Mouse (Mus musculus) embryonic facial prominence, embryonic 12.5 days (tissue): ENCODE measurements around the gene Gpr156. TPM values are rescaled to one million over a fixed set of nuclear protein-coding genes. Genes with fewer than 3 reads are reported as not detected.
"Not testable (repeated sequence)": the region's sequence is repeated elsewhere in the genome, so short reads cannot be mapped to it uniquely, and the experiment has no call there.

Experiments
- ATAC-seq: fragments of 200-750 bp; cut with Nextera tagmentation; 2 replicates; pipeline ENCODE4 v1.8.0; 2017; ENCODE audit not compliant: insufficient number of reproducible peaks, insufficient read depth, low FRiP score, low TSS enrichment
- H3K27ac ChIP-seq: fragments of 300-500 bp; sonication (generic); 2 replicates; pipeline ENCODE4 v1.5.1; 2016; ENCODE audit warnings: mild to moderate bottlenecking
- H3K27me3 ChIP-seq: fragments of 300-500 bp; sonication (generic); 2 replicates; pipeline ENCODE4 v1.6.1; 2016; ENCODE audit warnings: mild to moderate bottlenecking, moderate library complexity
- H3K36me3 ChIP-seq: fragments of 300-500 bp; sonication (generic); 2 replicates; pipeline ENCODE4 v1.6.1; 2016; ENCODE audit warnings: mild to moderate bottlenecking
- H3K4me1 ChIP-seq: fragments of 300-500 bp; sonication (generic); 2 replicates; pipeline ENCODE4 v1.6.1; 2016
- H3K4me2 ChIP-seq: fragments of 300-500 bp; sonication (generic); replicated peaks from 2 replicates; pipeline ENCODE4 v1.6.1; 2016; ENCODE audit warnings: mild to moderate bottlenecking, moderate library complexity
- H3K4me3 ChIP-seq: fragments of 300-500 bp; sonication (generic); 2 replicates; pipeline ENCODE4 v1.5.1; 2016; ENCODE audit warnings: mild to moderate bottlenecking
- H3K9ac ChIP-seq: fragments of 300-500 bp; sonication (generic); 2 replicates; pipeline ENCODE4 v1.6.1; 2016; ENCODE audit warnings: mild to moderate bottlenecking, moderate library complexity
- H3K9me3 ChIP-seq: fragments of 300-500 bp; sonication (generic); 2 replicates; pipeline ENCODE4 v1.6.1; 2016; ENCODE audit warnings: mild to moderate bottlenecking, moderate library complexity
- WGBS: fragments of 180-500 bp; shearing (Covaris S2); methylation state at CpG from one replicate; pipeline ENCODE4 v1.1.7; 2016; 5-methylcytosine and 5-hydroxymethylcytosine counted together
- polyA plus RNA-seq: library from polyadenylated mRNA; unstranded; fragments of >200 nt; fragmentation: Nextera tagmentation; extraction: Ambion mirVana; gene quantifications from 2 replicates; pipeline ENCODE4 v1.2.1, GENCODE M21; 2016

Gpr156 gene
- polyA plus RNA-seq, 1 experiment from 2014 or later, result 1.5 TPM

DNA sequence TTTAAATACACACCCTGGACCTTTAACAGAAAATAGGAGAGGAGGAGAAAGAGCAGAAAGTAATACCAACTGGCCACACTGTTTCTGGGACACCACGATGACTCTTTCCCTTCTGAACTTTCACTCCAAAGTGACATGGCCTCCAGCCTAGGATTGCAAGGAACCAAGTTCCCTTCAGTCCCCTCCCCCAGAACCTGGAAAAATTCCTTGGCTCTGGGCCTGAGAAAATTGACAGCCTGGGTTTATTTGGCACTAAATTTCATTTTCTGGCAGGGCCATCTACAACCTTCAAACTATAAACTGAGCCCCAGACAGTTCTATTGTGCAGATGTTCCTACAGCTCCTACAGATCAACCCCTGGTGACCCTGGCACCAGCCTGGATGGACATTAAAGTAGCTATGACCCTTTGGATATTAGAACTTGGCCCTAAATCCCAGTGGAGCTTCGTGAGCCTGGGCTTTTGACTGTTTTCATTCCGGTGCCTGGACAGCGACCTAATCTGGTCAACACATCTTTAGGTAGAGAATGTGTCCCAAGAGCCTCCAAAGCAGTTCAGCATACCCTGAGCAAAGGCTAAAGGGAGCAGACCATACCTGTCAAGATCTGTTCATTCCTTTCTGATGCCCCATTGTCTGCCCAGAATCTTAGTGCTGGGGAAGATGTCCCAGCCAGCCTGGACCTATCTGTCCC lies 48.2 kb downstream of the Gpr156 start:
- no peak for ATAC-seq
- H3K4me3 ChIP-seq, result no peak overlapping the region
- no peak overlapping the region; the same call in 1 of the 2 replicates for H3K27ac ChIP-seq
- 52% methylated on average over 4 of the region's 4 CpGs for WGBS
- H3K9ac ChIP-seq, result no peak overlapping the region
- peaks cover 19% of the 10 kb centered on the region for H3K4me1 ChIP-seq
- H3K36me3 ChIP-seq, result no peaks in the 10 kb centered on the region
- no peak overlapping the region for H3K4me2 ChIP-seq
- H3K27me3 ChIP-seq, result no peaks in the 10 kb centered on the region
- no peaks in the 10 kb centered on the region for H3K9me3 ChIP-seq

DNA sequence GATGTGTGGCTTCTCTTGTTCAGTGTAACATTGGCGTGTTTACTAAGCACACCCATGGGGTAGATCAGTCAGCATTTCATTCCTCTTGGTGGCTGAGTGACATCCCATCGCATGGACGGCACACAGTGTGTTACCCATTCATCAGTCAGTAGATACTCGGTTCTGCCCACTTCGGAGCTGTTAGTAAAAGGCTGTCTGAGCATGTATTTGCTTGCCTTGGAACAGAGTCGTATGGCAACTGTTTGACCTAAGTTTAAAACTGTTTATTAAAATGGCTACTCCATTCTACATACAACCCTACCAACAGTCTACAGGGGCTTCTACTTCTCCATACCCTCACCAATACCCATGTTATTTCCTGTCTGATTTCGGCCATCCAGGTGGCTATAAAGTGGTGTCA lies 50.6 kb downstream of the Gpr156 start:
- WGBS, result 87% methylated on average over 7 of the region's 7 CpGs
- no peaks in the 10 kb centered on the region for H3K9me3 ChIP-seq
- H3K27me3 ChIP-seq, result no peaks in the 10 kb centered on the region
- H3K36me3 ChIP-seq, result no peaks in the 10 kb centered on the region
- H3K4me3 ChIP-seq, result no peak overlapping the region
- H3K4me1 ChIP-seq, result peaks cover 19% of the 10 kb centered on the region
- no peak overlapping the region for H3K9ac ChIP-seq
- H3K27ac ChIP-seq, result no peak overlapping the region
- ATAC-seq, result no peak
- no peak overlapping the region for H3K4me2 ChIP-seq

DNA sequence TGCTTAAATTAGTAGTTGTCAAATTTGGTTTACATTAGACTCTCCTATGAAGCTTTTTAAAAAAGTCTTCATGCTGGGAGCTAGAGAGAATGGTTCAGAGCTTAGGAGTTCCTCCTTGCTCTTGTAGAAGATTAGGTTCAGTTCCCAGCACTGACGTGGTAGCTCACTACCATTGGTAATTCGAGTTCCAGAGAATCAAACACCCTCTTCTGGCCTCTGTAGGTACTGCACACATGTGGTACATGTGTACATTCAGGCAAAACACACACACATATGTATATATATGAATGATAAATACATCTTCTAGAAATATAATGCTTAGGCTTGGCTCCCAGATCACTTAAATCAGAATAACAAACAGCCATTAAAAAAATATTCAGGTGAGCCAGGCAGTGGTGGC lies 51.1 kb downstream of the Gpr156 start:
- no peaks in the 10 kb centered on the region for H3K36me3 ChIP-seq
- H3K4me1 ChIP-seq, result peaks cover 19% of the 10 kb centered on the region
- H3K27me3 ChIP-seq, result no peaks in the 10 kb centered on the region
- WGBS, result 71% methylated on average over 2 of the region's 2 CpGs
- no peak overlapping the region for H3K27ac ChIP-seq
- no peak overlapping the region for H3K9ac ChIP-seq
- no peak overlapping the region for H3K4me2 ChIP-seq
- no peaks in the 10 kb centered on the region for H3K9me3 ChIP-seq
- H3K4me3 ChIP-seq, result no peak overlapping the region
- no peak for ATAC-seq

DNA sequence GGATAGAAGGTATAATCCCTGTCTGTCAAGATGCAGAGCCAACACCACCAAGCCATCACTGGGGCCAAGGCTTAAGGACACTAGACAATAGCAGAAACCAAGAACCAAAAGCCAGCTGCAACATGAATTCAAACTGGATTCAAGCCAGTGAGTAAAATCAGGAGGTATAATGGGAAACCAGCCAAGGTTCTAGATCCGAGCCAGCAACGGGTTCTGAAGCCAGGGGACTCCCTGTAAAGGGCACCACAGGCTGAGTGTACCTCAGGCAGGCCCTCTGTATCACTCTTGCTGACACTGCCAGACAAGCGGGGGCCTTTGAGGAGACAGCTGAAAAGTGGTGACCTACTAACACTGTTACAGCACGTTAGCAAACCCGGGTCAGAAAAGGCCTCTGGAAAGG lies 55.2 kb downstream of the Gpr156 start:
- no peak for ATAC-seq
- no peaks in the 10 kb centered on the region for H3K4me1 ChIP-seq
- H3K9ac ChIP-seq, result 0 out of 2 replicates have a peak overlapping the region, but pooled peaks have one; percentile 5
- no peak overlapping the region for H3K4me2 ChIP-seq
- WGBS, result 77% methylated on average over 5 of the region's 5 CpGs
- H3K27ac ChIP-seq, result no peak overlapping the region
- no peak overlapping the region for H3K4me3 ChIP-seq
- H3K36me3 ChIP-seq, result no peaks in the 10 kb centered on the region
- H3K9me3 ChIP-seq, result no peaks in the 10 kb centered on the region
- H3K27me3 ChIP-seq, result no peaks in the 10 kb centered on the region

DNA sequence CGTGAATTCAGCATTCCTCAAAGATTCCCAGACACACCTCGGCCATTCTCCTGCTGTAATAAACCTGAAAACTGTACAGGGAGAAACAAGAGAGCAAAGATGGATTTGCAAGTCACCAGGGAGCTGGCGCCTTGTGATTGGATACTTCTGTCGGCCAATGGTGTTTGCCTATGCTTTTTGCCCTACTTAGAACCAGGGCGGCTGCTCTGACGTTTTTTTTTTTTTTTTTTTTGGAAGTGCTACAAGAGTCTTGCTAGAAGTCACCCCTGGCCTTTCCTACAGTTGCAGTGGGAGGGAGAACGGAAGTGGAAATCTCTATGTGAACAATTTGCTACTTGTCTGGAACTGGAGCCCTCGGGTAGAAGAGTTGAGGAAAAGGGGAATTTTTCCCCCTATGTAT lies 56.1 kb downstream of the Gpr156 start:
- H3K9me3 ChIP-seq, result no peaks in the 10 kb centered on the region
- ATAC-seq, result no peak
- no peak overlapping the region for H3K27ac ChIP-seq
- no peak overlapping the region for H3K9ac ChIP-seq
- H3K36me3 ChIP-seq, result no peaks in the 10 kb centered on the region
- H3K4me1 ChIP-seq, result no peaks in the 10 kb centered on the region
- H3K4me3 ChIP-seq, result no peak overlapping the region
- H3K4me2 ChIP-seq, result no peak overlapping the region
- 59% methylated on average over 8 of the region's 8 CpGs for WGBS
- H3K27me3 ChIP-seq, result no peaks in the 10 kb centered on the region

DNA sequence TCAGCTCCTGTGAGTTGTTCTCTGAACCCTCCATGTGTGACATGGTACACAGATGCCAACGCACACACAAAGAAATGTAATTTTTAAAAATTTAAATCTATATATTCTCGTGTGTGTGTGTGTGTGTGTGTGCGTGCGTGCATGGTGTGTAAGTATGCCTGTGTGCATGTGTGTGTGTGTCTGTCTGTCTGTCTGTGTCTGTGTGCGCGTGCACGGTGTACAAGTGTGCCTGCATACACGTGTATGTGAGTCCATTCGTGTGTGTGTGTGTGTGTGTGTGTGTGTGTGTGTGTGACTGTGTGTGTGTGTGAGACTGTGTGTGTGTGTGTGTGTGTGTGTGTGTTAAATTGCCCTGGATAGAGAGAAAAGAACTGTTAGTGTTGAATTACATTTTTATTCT lies 56.9 kb downstream of the Gpr156 start:
- ATAC-seq, H3K4me3 ChIP-seq, H3K36me3 ChIP-seq, H3K27me3 ChIP-seq, H3K27ac ChIP-seq, H3K4me1 ChIP-seq, H3K9ac ChIP-seq, H3K9me3 ChIP-seq, H3K4me2 ChIP-seq: not testable (repeated sequence)
- 87% methylated on average over 9 of the region's 9 CpGs for WGBS

DNA sequence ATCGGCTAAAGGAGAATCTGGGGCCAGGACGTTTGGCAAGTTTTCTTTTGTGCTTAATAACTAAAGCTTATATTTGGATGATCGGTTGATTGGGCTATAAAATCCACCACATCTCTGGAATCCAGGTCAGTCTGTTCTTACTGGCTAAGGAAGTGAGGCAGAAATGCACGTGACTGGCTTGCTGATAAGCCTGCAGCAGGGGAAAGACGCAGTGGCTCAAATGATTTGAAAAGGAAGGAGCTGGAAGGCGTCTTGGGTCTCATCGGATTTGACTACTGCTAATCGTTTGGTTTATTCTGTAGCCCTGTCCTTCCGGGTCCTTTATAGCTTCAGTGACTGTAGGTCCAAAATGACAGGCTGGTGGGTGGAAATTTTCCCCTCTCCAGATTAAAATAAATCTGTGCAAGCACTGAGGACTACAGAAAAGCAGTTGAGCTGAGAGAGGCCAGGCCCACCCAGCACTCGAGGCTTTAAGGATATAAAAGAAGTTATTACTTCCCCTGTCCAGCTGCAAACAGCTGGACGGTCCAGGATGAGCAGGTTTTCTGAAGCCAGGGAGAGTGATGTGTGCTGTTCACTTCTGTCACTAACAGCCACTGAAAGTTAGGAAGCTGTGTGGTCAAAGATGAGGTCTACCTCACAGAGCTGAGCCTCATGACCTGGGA lies 57.7 kb downstream of the Gpr156 start:
- no peaks in the 10 kb centered on the region for H3K4me1 ChIP-seq
- ATAC-seq, result no peak
- H3K36me3 ChIP-seq, result no peaks in the 10 kb centered on the region
- 63% methylated on average over 11 of the region's 11 CpGs for WGBS
- no peaks in the 10 kb centered on the region for H3K9me3 ChIP-seq
- no peaks in the 10 kb centered on the region for H3K27me3 ChIP-seq
- no peak overlapping the region for H3K4me3 ChIP-seq
- H3K4me2 ChIP-seq, result no peak overlapping the region
- no peak overlapping the region for H3K27ac ChIP-seq
- H3K9ac ChIP-seq, result no peak overlapping the region

DNA sequence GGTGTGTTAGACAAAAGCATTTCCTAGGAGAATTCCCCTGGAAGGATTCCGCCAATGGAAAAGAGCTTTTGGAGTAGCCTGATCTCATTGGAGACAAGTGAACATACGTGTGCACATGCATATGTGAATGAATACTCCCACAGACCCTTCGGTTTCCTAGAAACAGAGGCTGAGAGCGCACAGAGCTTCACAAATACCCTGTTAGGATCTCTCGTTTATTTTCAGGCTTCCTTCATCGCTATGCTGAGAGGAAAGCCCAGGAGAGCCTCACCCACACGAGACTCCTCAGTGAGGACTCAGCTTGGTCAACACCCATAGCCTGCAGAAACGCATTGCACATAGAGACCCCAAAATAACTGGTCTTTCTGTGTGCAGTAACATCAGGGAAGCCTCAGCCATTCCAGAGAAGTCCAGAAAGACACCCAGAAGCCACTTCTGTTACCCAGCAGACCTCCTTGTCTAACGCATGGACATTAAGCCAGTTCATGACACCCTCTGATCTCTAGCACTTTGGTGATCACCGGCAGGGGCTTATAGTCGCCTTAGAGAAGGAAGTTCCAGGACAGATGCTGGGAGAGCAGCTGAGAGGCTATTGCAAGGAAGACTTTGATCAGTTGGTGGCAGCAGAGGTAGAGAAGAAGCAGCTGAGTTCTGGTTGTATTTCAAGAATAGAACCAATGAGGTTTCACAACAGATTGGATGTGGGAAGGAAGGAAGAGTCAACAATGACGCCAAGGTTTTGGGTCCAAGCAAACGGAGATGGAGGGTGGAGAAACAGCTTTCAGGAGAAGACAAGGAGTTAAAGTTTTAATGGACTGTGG lies 58.4 kb downstream of the Gpr156 start:
- Histone ChIP-seq H3K27me3 (no peaks in the 10 kb centered on the region), H3K4me2 (no peak overlapping the region), H3K27ac (no peak overlapping the region), H3K9ac (no peak overlapping the region), H3K36me3 (no peaks in the 10 kb centered on the region), H3K9me3 (no peaks in the 10 kb centered on the region), H3K4me3 (no peak overlapping the region), H3K4me1 (no peaks in the 10 kb centered on the region)
- no peak for ATAC-seq
- WGBS, result 64% methylated on average over 13 of the region's 13 CpGs

DNA sequence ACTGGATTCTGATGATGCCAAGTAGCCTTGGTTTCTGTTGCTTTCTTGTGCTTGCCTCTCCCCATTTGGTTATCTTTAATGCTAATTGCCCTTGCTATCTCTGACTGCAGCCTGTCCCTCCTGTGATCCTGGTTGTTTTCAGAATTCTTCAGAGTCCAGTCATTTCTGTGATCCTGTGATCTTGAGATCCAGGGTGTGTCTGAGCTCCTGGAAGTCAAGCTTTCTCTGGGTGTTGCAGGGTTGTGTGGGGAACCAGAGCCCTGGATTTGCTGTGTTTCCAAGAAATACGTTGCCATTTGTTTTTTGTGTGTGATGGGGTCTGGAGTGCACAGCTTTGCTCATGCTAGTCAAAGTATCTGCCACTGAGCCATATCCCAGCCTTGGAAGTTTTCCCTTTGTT lies 65.6 kb downstream of the Gpr156 start:
- no peak overlapping the region for H3K27ac ChIP-seq
- H3K9me3 ChIP-seq, result no peaks in the 10 kb centered on the region
- WGBS, result 74% methylated on average over 1 of the region's 1 CpGs
- no peaks in the 10 kb centered on the region for H3K36me3 ChIP-seq
- H3K4me2 ChIP-seq, result no peak overlapping the region
- no peak for ATAC-seq
- H3K4me3 ChIP-seq, result no peak overlapping the region
- H3K27me3 ChIP-seq, result no peaks in the 10 kb centered on the region
- H3K9ac ChIP-seq, result no peak overlapping the region
- H3K4me1 ChIP-seq, result no peaks in the 10 kb centered on the region

DNA sequence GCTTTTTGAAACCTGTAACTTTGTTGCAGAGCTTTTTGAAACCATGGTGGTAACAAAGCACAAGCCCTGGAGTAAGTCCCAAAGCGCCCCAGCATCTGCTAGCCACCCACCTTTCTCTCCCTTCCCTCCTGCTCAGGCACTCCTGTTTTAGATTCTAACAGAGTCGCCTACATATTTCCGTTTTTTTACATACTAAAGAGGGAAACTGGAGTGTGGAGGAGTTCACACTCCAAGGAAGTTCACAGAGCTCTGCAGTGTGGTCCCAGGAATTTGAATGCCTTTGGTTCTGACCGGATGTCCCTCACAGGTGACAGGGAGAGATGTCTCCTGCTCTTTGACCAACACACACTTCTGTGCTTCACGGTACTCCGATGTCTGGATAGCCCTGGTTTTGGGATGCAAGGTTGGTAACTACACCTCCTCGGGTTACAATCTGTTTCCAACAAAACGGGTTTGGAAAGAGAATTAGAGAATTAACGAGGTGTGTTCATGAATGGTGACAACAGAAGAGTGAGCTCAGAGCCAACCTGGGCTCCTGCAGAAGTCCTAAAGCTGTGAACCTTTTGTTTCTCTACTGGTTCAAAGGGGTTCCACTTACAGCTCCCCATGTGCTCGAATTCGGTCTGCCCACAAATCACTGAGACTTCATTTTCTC lies 72.0 kb downstream of the Gpr156 start:
- Histone ChIP-seq H3K27me3 (no peaks in the 10 kb centered on the region), H3K4me2 (no peak overlapping the region), H3K9me3 (no peaks in the 10 kb centered on the region), H3K9ac (no peak overlapping the region), H3K4me3 (no peak overlapping the region), H3K4me1 (peaks cover 4% of the 10 kb centered on the region; the same call in 1 of the 2 replicates), H3K27ac (no peak overlapping the region), H3K36me3 (no peaks in the 10 kb centered on the region)
- WGBS, result 54% methylated on average over 11 of the region's 11 CpGs
- ATAC-seq, result no peak

DNA sequence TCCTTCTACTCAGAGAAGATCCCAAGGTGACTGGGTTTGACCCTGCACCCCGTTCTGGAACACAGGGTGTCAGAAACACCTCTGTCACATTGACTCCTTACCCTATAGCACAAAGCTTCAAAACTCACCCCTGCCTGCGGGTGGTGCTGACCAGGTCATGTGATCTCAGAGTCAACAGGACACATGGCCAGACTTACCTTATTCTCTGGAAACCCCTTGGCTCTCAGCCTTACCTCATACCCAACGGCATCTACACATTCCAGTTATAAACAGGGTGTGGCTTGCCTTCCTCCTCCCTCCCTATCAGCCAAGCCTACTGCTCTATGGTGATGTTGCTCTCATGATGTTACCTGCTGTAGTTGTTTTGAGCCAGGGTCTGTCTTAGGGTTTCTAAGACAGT lies 73.5 kb downstream of the Gpr156 start:
- no peak overlapping the region for H3K27ac ChIP-seq
- H3K9me3 ChIP-seq, result no peaks in the 10 kb centered on the region
- H3K36me3 ChIP-seq, result no peaks in the 10 kb centered on the region
- no peak for ATAC-seq
- no peak overlapping the region for H3K9ac ChIP-seq
- H3K4me3 ChIP-seq, result no peak overlapping the region
- H3K4me2 ChIP-seq, result no peak overlapping the region
- H3K4me1 ChIP-seq, result peaks cover 8% of the 10 kb centered on the region; the same call in 1 of the 2 replicates
- H3K27me3 ChIP-seq, result no peaks in the 10 kb centered on the region
- 78% methylated on average over 3 of the region's 3 CpGs for WGBS
